Mouse (Mus musculus): ENCODE measurements around the gene Ddc.

Gene Ddc

DNA sequence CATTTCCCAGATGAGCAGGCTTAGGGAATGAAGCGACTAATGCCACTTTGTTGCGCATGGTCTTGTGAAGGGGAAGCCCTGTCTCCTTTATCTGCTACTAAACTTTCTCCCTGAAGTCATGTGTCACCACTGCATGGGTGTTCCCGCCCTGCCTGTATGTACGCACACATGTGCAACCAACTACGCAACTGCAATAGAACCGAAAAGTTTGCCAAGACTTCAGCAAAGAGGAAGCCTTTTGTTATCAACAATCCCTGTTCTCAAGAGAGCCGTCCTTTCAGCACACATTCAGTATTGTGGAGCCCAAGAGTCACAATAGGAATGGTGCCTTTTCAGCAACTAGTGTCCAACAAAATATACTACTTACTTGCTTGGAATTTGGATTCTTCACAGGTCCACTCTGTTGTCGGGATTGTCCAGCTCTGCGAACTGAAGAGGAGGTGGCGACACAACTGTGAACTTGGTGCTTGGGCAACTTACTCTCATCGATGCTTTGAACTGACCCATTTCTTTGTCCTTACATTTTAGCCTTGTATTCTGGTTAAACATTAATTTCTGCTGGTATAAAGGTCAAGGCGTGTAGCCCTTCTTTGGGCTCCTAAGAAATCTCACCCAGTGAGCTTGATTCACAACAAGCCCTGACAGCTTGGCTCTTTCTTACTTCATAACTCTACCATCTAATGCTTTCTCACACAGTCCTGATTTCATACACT is at the start of gene Ddc:
Ddc (minus strand) TSS at position 500 of the 713 bp plus-strand sequence.
- in situ Hi-C loops (cut with MboI; ENCODE audit: low pct_unique_long_range_greater_than_20kb in 1 of 2, low sequenced_read_pairs in 2 of 2, unreplicated experiment in 1 of 2) = no loop called here

DNA sequence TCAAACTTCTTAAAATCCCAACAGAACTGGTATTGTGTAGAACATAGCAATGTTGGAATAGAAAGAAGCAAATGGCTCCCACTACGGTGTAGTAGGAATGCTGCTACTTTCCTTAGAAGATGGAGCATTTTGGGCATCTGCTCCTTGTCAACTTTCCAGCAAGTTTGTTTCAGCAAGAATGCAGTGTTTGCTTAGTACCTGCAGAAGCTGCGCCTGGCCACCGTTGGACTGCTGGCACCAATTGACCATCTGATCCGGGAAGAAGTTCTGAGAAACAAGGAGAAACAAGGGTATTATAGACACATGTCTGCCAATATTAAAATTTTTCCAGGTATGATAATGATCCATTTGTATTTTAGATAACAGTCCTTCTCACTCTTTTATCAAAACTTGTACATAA is 47.8 kb upstream of the Ddc start:
- in situ Hi-C loops (cut with MboI; ENCODE audit: low pct_unique_long_range_greater_than_20kb in 1 of 2, low sequenced_read_pairs in 2 of 2, unreplicated experiment in 1 of 2) = no loop called here

DNA sequence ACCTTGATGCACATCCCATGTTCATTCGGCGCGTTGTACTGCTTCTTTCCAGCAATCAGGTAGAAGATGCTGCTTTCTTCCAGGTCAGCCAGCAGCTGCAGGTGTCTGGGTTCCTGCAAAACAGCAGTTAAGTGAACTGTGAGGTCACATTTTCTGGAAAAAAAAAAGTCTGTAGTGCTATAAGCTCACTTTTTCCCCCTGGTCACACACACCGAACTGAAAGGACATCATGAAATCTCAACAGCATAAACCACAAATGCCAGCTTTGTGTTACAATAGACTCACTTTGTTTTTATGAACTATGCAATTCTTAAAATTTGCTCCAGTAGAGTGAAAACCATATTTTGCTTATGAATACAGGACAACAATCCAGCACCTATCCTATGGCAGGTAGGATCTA is 46.9 kb upstream of the Ddc start:
- in situ Hi-C loops (cut with MboI; ENCODE audit: low pct_unique_long_range_greater_than_20kb in 1 of 2, low sequenced_read_pairs in 2 of 2, unreplicated experiment in 1 of 2) = no loop called here

DNA sequence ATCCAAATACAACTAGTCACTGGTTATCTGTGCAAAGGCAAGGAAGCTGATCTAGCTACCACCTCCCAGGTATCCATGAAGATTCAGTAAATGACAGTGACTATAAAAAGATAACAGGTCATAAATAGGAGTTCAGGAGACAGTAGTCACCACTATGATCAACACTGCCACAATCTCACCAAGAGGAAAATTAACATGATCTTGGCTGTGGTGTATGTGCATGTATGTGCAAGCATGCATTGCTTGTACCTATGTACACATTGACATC is 46.1 kb upstream of the Ddc start:
- in situ Hi-C loops (cut with MboI; ENCODE audit: low pct_unique_long_range_greater_than_20kb in 1 of 2, low sequenced_read_pairs in 2 of 2, unreplicated experiment in 1 of 2) = no loop called here

DNA sequence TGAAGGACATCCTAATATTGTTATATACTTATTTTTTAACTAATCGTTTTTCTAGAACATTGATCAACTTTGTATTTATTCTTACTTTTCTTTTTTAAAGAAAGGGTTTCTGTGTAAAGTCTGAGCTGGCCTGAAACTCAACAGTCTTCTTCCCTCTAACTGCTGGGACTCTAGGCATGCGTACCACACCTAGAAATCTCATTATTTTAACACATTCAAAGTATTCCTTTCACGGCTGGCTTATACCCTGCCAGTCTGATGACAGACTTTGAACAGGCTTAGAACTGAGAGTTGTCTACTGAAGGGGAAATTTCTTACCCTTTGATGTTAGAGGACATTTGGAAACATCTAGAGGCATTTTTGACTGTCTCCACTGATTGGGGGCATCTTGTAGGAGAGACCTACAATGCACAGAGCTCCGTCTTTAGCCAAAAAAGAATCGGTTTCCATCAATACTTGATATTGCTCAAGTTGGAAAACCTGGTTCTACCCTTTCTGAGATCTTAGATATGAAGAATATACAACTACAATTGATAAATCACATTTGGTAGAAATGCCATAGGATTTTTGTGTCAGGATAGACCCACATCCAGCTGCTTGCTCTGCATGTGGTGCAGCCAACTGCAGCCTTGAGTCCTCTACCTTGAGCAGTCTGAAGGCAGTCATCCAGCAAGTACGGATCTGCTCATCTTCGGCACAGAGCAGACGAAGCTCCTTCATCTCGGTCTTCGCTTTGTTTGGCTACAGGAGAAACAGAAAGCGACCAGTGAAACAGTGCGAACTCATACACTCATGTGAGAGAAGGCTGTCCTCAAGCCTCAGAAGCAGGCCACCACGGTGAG is 45.5 kb upstream of the Ddc start:
- in situ Hi-C loops (cut with MboI; ENCODE audit: low pct_unique_long_range_greater_than_20kb in 1 of 2, low sequenced_read_pairs in 2 of 2, unreplicated experiment in 1 of 2) = no loop called here

DNA sequence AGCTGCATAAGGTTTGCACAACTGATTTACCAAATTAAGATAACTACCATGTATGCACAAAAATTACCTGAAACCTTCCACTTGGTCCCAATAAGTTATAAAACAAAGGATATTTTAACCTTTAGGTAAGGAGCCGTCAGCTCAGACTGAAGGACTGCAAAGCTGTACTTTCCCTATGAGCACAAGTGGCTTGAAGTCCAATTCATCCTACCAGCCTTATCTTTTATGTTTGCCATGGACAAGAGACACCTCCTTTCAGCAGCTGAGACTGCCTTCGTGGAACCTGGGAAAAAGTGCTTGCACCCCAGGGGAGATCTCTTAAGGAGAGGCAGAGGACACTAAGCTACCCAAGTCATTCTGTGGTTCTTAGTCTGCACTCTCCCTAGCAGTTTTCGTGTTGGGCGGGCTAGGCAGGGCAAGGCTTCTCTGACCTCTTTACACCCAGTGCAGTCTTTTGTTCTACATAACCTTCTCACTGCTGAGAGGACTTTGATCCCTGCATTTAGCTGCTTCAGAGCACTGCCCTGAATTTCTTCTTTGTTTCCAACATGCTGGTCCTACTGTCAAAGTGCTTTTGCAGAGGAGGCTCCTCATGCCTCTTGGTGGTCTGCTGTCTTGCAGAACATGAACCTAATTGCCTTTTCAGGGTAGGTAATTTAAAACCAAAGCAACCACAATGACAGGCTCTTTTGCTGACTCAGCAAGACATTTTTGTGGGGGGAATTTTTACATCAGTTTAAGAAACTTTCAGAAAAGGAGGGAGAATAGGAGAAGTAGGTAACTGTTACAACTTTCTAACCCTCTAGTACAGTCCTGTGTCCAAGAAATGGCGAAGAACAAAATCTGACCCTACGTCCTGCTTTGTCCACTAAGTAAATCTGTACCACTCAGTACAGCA is 44.6 kb upstream of the Ddc start:
- in situ Hi-C loops (cut with MboI; ENCODE audit: low pct_unique_long_range_greater_than_20kb in 1 of 2, low sequenced_read_pairs in 2 of 2, unreplicated experiment in 1 of 2) = no loop called here

DNA sequence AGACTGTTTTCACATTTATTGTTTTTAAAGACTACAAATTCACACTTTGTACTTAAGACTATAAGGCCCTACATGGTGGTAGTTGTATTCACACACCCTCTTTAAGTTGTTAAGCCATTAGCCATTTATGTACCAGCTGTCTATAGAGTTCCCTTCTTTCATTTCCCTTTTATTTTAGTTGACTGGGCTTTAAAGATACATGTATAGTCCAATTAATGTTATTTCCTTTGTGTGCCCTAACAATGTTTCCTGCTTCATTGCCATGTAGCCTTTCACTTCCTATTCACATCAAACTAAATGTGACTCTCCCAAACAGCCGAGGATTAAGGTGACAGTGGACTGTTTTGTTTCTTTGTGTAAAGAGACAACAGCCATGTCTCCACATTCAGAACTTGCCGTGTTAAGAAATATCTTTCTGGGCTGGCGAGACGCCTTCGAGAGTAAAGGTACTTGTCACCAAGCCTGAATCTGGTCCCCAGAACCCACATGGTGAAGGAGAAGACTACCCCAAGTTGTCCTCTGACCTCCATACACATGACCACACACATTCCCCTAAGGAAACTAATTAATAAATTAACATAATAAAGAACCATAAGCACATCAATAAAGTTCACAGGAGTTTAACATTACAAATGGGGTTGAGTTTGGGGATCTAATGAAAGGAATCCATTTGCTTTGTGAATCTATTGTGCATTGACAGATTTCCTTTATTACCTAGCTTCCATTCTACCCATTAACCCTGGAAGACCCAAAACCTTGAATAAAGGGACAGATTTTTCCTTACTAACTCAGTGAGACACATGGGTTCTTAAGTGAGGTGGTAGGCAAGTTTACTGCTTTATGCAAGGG is 43.1 kb upstream of the Ddc start:
- in situ Hi-C loops (cut with MboI; ENCODE audit: low pct_unique_long_range_greater_than_20kb in 1 of 2, low sequenced_read_pairs in 2 of 2, unreplicated experiment in 1 of 2) = no loop called here

DNA sequence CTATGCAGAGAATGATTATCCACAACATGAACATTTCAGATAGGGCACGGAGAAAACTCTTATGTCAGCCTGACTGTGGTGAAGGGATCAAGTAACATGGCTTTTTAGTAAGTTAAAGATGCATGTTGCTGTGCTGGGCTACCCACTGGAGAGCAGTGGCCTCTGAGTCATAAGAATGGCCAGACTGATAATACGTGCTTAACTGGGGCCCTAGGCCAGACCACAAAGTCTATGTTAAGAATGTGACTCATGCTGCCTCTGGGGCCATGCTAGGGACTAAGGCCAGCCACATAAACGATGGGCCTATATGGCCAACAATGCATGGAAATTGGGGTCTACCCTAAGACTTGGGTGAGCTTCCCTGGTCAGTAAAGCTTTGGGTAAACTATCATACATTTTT is 41.7 kb upstream of the Ddc start:
- in situ Hi-C loops (cut with MboI; ENCODE audit: low pct_unique_long_range_greater_than_20kb in 1 of 2, low sequenced_read_pairs in 2 of 2, unreplicated experiment in 1 of 2) = no loop called here

DNA sequence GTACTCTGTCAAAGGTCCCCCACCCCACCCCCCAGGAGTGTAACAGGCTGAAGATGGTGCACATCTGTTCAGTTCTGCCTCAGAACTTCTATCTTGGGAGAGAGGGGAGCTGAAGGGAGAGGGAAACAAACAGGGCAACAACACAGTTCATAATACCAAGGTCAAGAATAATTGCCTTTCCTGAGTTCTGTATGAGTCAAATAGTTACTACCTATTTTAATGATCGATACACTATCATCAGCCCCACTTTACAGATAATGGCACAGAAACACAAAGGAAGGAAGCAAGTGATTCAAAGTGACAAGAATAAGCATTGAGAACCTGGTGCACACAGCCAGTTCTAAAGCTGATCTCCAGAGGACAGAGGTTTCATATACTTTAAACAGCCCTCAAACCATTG is 40.6 kb upstream of the Ddc start:
- in situ Hi-C loops (cut with MboI; ENCODE audit: low pct_unique_long_range_greater_than_20kb in 1 of 2, low sequenced_read_pairs in 2 of 2, unreplicated experiment in 1 of 2) = no loop called here

DNA sequence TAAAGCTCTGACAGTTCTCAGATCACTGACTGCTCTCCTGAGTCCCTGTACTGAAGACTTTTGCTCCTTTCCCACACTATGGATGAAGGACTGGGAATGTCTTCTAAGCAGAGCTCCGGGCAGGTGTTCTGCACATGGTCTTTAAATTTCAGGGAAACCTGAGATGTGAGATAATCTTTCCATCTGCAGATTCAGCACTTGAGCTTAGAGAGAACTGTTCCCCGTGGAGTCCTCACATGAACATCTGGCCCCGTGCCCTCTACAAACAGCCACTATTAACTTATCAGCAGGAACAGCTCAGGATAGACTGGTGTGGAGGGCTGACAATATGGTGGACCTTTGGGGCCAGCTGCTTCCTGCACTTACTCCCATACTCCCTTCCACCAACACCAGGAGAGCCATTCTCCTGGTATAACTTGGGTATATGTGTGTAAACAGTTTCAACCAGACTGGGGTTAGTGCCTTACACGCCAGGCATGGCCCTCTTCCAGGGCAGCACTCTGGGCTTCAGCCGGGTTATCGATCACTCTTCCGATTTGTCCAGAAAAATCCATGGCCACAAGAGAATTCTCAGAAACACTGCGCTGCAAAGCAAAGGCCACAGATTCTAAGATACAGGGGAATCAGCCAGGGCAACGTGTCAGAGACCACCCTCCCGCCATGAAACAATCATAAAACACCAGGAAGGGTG is 39.5 kb upstream of the Ddc start:
- in situ Hi-C loops (cut with MboI; ENCODE audit: low pct_unique_long_range_greater_than_20kb in 1 of 2, low sequenced_read_pairs in 2 of 2, unreplicated experiment in 1 of 2) = no loop called here

DNA sequence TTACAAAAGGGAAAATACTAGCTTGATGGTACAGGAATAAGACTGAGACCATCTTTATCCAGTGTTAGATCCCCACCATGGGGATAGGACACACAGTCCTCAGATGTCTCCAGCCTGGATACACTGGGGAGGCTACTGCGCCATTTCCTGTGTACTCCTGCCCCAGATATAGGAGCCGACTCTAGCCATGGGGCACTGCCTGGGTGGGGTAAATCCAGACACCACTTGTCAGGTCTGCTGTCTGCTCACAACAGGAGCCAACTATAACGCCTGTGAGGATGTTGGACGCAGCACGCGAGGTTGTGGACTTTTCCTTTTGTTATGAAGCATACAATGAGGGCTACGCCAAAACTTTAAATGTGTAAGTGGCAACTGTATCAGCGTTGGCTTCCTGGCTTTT is 36.9 kb upstream of the Ddc start:
- in situ Hi-C loops (cut with MboI; ENCODE audit: low pct_unique_long_range_greater_than_20kb in 1 of 2, low sequenced_read_pairs in 2 of 2, unreplicated experiment in 1 of 2) = no loop called here

DNA sequence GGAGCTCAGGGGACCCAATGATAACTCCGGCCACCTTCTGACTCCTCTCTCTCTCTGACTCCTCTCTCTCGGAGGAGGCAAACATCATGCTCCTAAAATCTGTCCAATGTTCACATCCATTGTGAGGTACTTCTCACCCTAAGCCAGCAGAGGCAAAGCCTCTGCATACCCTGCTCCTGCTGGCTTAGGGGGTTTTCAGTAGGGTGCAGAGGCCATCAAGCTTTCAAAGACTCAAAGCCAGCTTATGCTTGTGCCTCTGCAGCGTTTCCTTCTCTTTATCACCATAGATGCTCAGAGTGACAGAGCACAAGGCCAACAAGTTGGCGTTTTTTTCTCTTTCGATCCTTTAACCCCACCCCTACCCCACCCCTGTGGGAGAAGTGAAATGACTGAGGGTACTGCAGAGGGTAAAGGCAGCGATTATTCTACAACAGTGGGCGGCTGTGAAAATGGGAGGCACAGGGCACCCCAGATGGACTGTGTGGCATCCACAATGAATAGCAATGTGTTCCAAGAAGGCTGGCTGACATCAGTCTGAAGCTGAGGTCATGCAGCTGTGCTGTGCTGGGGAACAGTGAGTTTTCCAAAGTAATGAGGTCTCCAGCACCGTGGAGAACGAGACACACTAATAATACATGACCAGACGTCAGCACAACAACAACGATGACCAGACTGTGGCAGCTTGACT is 34.3 kb upstream of the Ddc start:
- in situ Hi-C loops (cut with MboI; ENCODE audit: low pct_unique_long_range_greater_than_20kb in 1 of 2, low sequenced_read_pairs in 2 of 2, unreplicated experiment in 1 of 2) = no loop called here

DNA sequence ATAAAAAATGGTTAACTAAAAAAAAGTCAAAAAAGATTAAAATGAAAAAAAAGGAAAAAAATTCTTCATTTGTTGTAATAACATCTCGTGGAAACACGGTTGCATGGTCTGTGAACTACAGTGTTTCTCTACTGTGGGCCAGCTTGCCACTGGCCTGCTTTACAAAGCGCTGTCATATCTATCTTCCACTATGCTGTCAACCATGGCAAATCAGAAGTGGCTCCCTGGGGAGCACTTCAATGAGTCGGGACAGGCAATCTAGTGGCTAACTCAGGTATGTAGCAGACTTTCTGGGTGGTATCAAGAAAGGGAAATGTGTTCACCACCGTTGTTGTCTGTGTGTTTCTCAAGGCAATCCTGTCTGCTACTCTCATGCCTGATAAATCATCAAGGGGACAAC is 33.7 kb upstream of the Ddc start:
- in situ Hi-C loops (cut with MboI; ENCODE audit: low pct_unique_long_range_greater_than_20kb in 1 of 2, low sequenced_read_pairs in 2 of 2, unreplicated experiment in 1 of 2) = no loop called here

DNA sequence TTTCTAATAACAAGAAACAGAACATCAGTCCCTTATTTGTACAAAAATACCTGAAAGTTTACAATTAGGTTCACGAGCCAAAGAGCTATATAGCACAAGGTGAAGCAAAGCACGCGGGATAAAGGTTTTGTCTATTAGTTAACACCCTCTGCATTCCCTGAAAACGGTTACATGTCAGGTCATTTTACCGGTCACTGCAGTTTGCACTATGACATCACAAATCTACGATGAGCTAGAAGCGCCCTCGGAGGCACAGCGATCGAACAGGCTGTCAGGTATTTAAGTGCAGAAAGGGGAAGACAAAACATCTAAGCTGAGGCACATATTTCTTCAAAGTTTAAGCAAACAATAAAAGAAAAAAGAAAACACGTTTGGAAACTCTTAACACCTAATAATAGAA is 32.6 kb upstream of the Ddc start:
- in situ Hi-C loops (cut with MboI; ENCODE audit: low pct_unique_long_range_greater_than_20kb in 1 of 2, low sequenced_read_pairs in 2 of 2, unreplicated experiment in 1 of 2) = no loop called here

DNA sequence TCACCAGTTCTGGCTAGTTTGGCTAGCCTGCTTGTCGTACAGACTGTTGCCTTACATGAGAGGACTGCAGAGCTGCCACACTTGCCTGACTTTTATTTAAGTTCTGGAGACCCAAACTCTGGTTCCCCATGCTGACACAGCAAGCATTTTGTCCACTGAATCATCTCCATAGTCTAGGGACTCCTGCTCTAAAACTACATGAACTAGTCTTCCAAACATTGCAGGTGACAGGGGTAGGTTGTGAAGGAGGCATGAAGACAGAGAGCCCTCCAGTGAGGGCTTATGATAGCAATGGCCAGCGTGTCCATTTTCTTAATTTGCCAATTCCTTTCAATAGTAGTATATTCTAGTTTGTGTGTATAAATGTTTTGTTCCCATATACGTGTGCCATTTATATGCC is 31.1 kb upstream of the Ddc start:
- in situ Hi-C loops (cut with MboI; ENCODE audit: low pct_unique_long_range_greater_than_20kb in 1 of 2, low sequenced_read_pairs in 2 of 2, unreplicated experiment in 1 of 2) = no loop called here

DNA sequence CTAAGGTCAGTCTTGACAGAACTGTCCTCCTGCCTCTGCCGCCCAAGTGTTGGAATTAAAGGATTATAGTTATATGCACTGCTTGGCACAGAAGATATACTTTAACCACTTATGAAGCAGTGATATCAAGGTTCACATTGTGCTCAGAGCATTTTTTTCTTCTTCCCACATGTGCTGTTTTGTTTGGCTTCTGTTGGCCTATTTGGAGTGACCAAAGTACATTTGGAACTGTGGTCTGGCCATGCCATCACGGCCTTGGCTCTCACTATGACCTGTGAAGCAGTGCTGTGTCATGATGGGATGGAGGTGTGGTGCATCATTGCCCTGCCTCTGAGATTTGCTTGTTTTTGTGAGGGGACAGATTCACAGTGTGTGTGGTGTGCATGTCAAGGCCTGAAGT is 30.6 kb upstream of the Ddc start:
- in situ Hi-C loops (cut with MboI; ENCODE audit: low pct_unique_long_range_greater_than_20kb in 1 of 2, low sequenced_read_pairs in 2 of 2, unreplicated experiment in 1 of 2) = no loop called here

DNA sequence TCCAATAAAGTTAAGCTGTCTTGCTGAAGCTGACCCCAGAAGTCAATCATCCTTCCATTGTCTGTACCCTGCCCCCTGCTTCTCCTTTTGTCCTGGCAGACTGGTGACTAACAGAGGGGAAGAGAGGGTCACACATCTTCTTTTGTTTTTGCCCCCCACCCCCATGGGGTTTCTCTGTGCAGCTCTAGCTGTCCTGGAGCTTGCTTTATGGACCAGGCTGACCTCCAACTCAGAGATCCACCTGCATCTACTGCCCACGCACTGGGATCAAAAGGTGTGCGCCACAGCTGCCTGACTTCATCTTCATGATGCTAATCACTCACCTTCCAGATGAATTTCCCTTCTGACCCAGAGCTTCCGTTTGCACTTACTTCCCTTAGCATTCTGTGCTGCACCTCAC is 26.0 kb upstream of the Ddc start:
- in situ Hi-C loops (cut with MboI; ENCODE audit: low pct_unique_long_range_greater_than_20kb in 1 of 2, low sequenced_read_pairs in 2 of 2, unreplicated experiment in 1 of 2) = no loop called here

DNA sequence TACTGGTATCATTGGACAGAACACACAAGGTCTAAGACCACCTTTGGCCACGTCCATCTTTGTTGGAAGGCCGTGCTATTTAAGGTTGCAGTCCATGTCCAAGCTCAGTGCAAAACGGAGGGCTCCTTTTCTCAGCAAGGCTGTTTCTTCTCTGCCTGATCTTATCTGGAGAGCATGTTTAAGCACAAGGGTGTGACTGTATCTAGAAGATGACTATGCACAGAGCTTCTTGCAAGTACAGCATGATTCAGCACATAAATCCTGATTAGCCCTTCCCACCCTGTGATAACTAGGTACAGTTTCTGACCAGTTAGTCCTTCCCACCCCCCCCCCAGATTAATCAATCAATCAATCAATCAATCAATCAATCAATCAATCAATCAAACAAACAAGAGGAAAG is 25.4 kb upstream of the Ddc start:
- in situ Hi-C loops (cut with MboI; ENCODE audit: low pct_unique_long_range_greater_than_20kb in 1 of 2, low sequenced_read_pairs in 2 of 2, unreplicated experiment in 1 of 2) = no loop called here
